Mouse (Mus musculus) layer of hippocampus, postnatal 25 days (tissue): ENCODE data around the gene Eml1. TPM values are rescaled to one million over a fixed set of nuclear protein-coding genes. Genes with fewer than 3 reads are reported as not detected.
"Not testable (repeated sequence)": the region's sequence is repeated elsewhere in the genome, so short reads cannot be mapped to it uniquely, and the experiment has no call there.

Source experiments
- DNase-seq, 2 experiments: peaks; one replicate each; pipeline ENCODE4 v3.0.0; 2022; ENCODE audit warnings: mixed read lengths in 2 of 2, low spot score in 1 of 2; ENCODE audit errors: extremely low spot score in 1 of 2
- total RNA-seq, 2 experiments: library from RNA; stranded (reverse); gene quantifications; 2 replicates each; pipeline ENCODE4 v1.2.3; 2021

The Eml1 gene
- total RNA-seq, 2 experiments from 2014 or later, result 48.3 to 49.7 TPM

DNA sequence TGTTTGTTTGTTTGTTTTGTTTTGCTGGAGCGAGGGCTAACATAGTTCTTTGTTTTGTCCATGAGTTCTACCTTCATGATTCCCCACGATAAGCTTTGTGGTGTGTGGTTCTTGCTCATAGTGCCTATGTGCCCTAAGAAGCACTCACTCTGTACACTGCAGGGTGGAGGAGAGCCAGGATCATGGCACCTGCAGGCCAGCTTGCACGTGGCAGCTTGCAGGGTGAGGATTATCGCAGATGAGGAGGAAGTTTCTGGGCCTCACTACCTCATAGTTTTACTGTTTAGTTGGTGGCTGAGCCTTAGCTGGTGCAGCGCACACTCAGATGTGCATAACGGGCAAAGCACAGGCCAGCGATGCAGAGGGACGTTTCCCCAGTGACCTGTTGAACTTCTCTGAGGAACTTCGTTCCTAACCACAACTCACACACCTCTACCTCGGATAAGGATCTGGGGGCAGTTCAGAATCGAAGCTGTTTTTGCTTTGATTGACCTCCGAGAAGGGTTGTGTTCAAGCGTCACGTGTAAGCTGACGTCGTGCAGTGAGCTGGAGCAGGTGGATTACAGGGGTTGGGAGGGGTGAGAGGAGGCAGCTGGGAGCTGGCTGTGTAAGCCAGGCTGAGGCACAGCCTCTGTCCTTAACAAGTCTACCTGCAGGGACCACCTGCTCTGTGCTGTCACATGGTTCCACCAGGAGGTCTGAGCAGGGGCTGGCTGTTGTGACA, 81.6 kb downstream of the Eml1 start:
- DNase-seq, result no peak

DNA sequence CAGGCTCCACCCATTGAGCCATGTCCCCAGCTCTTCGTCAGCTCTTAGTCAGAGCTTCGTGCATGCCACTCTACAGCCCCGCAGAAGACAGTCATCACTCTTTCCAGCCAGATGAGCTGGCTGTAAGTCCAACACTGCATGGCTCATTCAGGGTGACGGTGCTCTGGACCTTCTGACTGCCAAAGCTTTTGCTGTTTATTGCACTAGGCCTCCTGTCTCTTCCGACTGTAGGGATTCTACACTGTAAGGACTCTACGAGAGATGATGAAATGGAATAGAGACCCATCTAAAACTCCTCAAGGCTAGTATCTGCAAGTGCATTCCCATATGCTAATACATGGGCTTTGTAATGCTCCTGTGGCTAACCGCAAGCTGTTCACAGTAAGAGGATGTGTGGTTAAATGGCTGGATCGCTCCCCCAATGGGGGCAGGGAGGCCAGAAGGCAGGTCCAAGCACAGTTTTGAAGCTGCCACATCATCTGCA, 82.8 kb downstream of the Eml1 start:
- DNase-seq, result no peak

DNA sequence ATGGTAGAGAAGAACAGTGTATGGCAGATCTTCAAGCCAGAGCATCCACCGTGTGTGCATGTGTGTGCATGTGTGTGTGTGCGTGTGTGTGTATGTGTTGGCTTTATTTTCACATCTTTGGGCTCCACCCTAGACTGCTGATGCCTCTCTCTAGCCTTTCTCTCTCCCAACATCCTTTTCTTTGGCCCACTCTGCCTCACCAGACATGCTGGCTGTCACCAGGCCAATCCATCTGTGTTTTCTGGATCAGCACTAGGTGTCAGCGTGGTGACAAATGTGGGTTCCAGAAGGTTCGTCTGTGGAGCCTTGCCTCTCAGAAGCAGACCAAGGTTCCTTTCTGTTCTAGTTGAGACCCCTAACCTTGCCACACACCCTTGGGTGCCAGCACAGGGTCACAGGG, 84.2 kb downstream of the Eml1 start:
- peak in 1 of 2 experiments; percentile 34 for DNase-seq

DNA sequence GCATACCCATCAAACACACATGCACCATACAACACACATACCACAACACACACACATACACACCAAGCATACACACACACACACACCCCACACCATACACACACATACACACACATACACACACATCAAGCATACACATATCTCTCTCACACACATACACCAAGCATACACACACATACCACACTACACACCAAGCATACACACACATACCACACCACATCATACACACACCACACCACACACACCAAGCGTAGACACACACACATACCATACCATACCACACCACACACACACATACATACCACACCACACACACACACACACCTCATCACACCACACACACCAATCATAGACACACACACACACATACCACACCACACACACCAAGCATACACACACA, 102.1 kb downstream of the Eml1 start:
- no peak for DNase-seq

- no peak for DNase-seq
These were observed 103.7 kb downstream of the Eml1 start for GRCm38 (mm10) chr12:108474440-108474839.

GRCm38 (mm10) chr12:108478714-108479113, 108.0 kb downstream of the Eml1 start:
- no peak for DNase-seq

DNA sequence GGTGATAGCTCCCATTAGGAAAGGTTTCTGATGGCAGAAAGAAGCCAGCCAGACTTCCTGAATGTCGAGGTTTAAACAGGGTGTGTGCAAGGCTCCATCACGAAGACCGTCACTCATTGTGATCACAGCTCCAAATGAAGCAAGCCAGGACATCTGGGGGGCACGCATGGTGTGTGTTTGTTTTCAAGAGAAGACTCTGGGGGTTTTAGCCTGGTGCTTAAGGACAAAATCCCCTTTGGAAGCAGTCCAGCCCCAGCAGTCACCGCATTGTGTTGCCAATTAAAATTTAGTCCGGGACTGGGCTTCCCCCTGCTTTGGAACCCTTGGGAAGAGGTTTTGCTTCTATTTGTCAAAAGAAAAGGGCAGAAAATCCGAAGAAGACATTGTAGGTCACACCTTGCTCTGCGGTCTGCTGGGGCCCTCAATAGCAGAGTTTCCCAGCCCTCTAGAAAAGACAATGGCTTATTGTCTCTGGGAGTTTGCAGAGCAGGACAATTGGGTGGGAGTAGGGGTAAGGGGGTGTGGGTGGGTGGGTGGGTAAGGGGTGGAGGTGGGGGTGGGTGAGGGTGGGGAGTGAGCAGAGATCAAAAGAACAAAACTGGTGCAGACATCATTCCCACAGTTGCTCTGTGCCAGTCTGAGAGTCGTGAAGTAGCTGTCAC, 110.1 kb downstream of the Eml1 start:
- no peak for DNase-seq

GRCm38 (mm10) chr12:108489076-108489475, 118.3 kb downstream of the Eml1 start:
- no peak for DNase-seq

GRCm38 (mm10) chr12:108489741-108490140, 119.0 kb downstream of the Eml1 start:
- DNase-seq, result no peak

DNA sequence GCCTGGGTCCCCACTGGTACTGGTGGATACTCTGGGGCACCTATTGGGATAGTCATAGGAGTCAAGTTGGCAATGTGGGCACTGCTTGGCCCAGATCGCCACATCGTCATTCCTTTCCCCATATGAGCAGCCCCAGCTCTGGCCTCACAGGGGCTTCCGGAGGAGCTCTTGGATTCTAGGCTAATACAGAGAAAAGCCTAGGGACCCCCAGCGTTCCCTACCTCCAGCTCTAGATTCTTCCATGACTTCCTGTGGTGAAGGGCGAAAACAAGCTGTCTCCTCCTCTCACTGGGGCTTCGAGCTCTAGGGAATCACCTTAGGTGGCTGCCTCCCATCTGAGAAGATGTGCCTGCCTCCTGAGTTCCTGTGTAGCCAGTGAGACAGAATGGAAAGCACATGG, 119.6 kb downstream of the Eml1 start:
- DNase-seq, result no peak

- no peak for DNase-seq
These were observed 120.2 kb downstream of the Eml1 start for GRCm38 (mm10) chr12:108490954-108491353.

- peak in 1 of 2 experiments; percentile 47 for DNase-seq
These were observed 123.3 kb downstream of the Eml1 start for GRCm38 (mm10) chr12:108494011-108494541.

DNA sequence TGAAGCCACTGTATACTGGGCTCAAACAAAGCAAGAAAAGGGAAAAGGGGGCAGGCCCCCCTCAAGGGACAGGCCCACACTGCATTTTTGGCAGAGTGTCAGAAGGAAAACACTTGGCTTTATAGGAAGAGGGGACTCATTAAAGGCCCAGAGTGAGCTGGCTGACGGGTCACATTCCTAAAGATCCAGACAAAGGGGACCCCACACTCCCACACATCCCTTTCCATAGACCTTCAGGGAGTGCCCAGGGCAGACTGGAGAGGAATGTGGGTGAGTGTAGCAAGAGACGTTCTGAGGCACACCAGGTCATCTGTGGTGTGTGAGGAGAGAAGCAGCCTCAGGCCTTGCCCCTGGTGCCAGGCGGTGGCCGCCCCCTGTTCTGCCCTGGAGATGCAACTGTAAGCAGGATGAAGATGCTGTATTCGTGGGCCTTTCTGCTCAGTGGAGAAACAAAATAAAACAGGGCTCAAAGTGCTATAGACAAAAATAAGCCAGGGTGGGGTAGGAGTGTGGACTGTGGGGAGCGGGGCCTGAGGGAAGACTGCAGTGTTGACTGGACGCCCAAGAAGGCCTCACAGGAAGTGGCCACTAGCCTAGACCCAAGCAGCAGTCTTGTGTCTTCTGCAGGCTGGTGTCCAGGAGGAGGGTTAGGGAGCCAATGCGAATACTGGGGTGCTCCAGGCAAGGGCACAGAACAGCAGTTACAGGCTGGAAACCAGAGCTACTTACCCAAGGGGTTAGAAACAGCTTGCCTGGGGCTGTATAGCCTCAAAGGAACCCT, 124.9 kb downstream of the Eml1 start:
- DNase-seq, result no peak

GRCm38 (mm10) chr12:108503064-108503463, 132.3 kb downstream of the Eml1 start:
- DNase-seq, result no peak

DNA sequence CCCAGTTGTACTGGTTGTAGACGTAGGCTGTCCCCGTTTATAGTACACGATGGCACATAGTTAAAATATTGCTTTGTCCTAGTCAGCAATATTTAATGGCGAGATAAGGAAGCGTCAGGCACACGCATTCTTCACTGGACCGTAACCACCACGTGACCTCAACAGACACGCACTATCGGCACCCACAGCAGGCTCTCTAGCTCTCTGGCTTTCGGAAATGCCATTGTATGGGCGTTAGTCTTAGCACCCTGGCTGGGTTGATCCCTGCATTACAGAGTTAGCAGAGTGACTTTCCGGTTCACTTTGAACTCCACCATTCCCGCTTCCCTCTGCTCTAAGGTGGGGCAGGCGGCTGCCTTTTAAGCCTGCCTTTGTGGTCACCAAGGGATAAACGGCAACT, 132.8 kb downstream of the Eml1 start:
- no peak for DNase-seq

GRCm38 (mm10) chr12:108505846-108506245, 135.1 kb downstream of the Eml1 start:
- DNase-seq, result no peak

DNA sequence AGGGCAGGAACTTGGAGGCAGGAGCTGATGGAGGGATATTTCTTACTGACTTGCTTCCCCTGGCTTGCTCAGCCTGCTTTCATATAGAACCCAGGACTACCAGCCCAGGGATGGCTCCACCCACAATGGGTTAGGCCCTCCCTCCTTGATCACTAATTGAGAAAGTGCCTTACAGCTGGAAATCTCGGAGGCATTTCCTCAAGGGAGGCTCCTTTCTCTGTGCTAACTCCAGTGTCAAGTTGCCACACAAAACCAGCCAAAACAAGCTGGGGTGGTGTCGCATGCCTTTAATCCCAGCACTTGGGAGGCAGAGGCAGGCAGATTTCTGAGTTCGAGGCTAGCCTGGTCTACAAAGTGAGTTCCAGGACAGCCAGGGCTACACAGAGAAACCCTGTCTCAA, 136.3 kb downstream of the Eml1 start:
- DNase-seq, result not testable (repeated sequence)

- DNase-seq, result no peak
These were observed 139.8 kb downstream of the Eml1 start for GRCm38 (mm10) chr12:108510571-108510970.

DNA sequence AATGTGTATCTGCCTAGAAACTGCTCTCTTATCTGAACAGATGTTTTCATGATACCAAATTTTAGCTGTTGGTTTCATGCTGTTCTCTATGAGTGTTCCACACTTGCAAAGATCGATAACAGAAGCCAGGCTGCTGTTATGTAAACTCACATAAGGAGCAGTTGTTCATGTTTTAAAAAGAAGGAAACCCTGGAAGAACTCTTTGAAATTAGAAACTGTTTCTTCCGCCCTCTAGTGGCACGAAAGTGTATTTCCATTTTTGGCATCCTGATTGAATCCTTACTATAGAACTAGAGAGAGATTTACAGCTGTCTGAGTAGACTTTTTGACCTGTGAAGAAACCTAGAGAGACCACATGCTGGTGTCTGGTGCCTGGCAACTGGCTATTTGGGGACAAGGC, 140.3 kb downstream of the Eml1 start:
- peak in 1 of 2 experiments; percentile 43 for DNase-seq

GRCm38 (mm10) chr12:108515464-108515863, 144.7 kb downstream of the Eml1 start:
- DNase-seq, result no peak

DNA sequence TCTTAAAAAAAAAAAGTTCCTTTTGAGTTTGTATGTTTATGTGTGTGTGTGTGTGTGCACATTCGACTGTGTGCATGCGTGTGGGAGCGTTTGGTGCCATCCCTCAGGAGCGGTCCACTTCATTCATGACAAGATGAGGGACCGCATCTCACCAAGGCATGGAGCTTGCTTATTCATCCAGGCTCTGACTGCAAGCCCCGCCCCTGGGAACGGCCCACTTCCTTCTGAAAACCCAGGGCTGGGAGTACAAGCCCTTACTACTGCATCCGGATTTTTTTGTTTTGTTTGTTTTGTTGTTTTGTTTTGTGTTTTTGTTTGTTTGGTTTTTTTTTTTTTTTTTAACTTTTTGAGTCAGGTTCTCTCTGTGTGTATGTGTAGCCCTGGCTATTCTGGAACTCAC, 148.6 kb downstream of the Eml1 start:
- no peak for DNase-seq
